Mouse (Mus musculus) forebrain, embryonic 15.5 days (tissue): Measurements from ENCODE around the gene Nhsl2. TPM values are rescaled to one million over a fixed set of nuclear protein-coding genes. Genes with fewer than 3 reads are reported as not detected.

Experiments
- ATAC-seq: fragments of 200-750 bp; cut with Nextera tagmentation; replicated peaks from 2 replicates; pipeline ENCODE4 v1.8.0; 2017; ENCODE audit warnings: mild to moderate bottlenecking, moderate TSS enrichment, moderate library complexity
- H3K27ac ChIP-seq: fragments of 300-500 bp; sonication (generic); replicated peaks from 2 replicates; pipeline ENCODE4 v1.5.1; 2015; ENCODE audit warnings: mild to moderate bottlenecking, inconsistent platforms
- H3K27me3 ChIP-seq: fragments of 300-500 bp; sonication (generic); 2 replicates; pipeline ENCODE4 v1.6.1; 2015; ENCODE audit warnings: inconsistent platforms
- H3K36me3 ChIP-seq: fragments of 300-500 bp; sonication (generic); 2 replicates; pipeline ENCODE4 v1.6.1; 2015; ENCODE audit warnings: mild to moderate bottlenecking, inconsistent platforms
- H3K4me1 ChIP-seq: fragments of 300-500 bp; sonication (generic); 2 replicates; pipeline ENCODE4 v1.6.1; 2015; ENCODE audit warnings: inconsistent platforms
- H3K4me2 ChIP-seq: fragments of 300-500 bp; sonication (generic); replicated peaks from 2 replicates; pipeline ENCODE4 v1.6.1; 2015; ENCODE audit warnings: mild to moderate bottlenecking, inconsistent platforms
- H3K4me3 ChIP-seq: fragments of 300-500 bp; sonication (generic); 2 replicates; pipeline ENCODE4 v1.5.1; 2015; ENCODE audit warnings: mild to moderate bottlenecking, inconsistent platforms
- H3K9ac ChIP-seq: fragments of 300-500 bp; sonication (generic); replicated peaks from 2 replicates; pipeline ENCODE4 v1.6.1; 2015; ENCODE audit warnings: mild to moderate bottlenecking, inconsistent platforms
- H3K9me3 ChIP-seq: fragments of 300-500 bp; sonication (generic); 2 replicates; pipeline ENCODE4 v1.6.1; 2016; ENCODE audit warnings: inconsistent platforms
- WGBS: fragments of 180-500 bp; shearing (Covaris S2); methylation state at CpG from one replicate; pipeline ENCODE4 v1.1.7; 2015; ENCODE audit warnings: mixed read lengths; 5-methylcytosine and 5-hydroxymethylcytosine counted together
- microRNA-seq: library from miRNA; unstranded; fragments of <30 nt; microRNA quantifications from one replicate; pipeline ENCODE4, GENCODE M21; 2016
- polyA plus RNA-seq: library from polyadenylated mRNA; unstranded; fragments of >200 nt; fragmentation: Nextera tagmentation; extraction: Ambion mirVana; gene quantifications from 2 replicates; pipeline ENCODE4 v1.2.1, GENCODE M21; 2015

Nhsl2 gene
- polyA plus RNA-seq, 1 experiment from 2014 or later, result 5.1 TPM

GRCm38 (mm10) chrX:102119042-102119864, 270.1 kb downstream of the Nhsl2 start, which contains the start of gene Pin4:
Pin4 (plus strand) TSS chrX:102119447.
- Histone ChIP-seq H3K4me3 (peak within 1 kb of the TSS; percentile 65), H3K9me3 (no peaks in the 10 kb centered on the region), H3K9ac (peak within 1 kb of the TSS; percentile 58), H3K36me3 (peaks cover 1% of the 10 kb centered on the region; the same call in 1 of the 2 replicates), H3K27ac (peak within 1 kb of the TSS; percentile 84), H3K4me1 (peaks cover 5% of the 10 kb centered on the region), H3K4me2 (peak within 1 kb of the TSS; percentile 51), H3K27me3 (no peaks in the 10 kb centered on the region)
- peak; percentile 98 for ATAC-seq
- WGBS, result 24% methylated on average over 30 of the region's 30 CpGs

- H3K4me1 ChIP-seq, result peaks cover 5% of the 10 kb centered on the region
- no peak overlapping the region for H3K9ac ChIP-seq
- 88% methylated on average over 2 of the region's 2 CpGs for WGBS
- no peak overlapping the region for H3K27ac ChIP-seq
- no peaks in the 10 kb centered on the region for H3K27me3 ChIP-seq
- H3K4me3 ChIP-seq, result no peak overlapping the region
- no peak overlapping the region for H3K4me2 ChIP-seq
- no peak for ATAC-seq
- peaks cover 6% of the 10 kb centered on the region; the same call in 1 of the 2 replicates for H3K36me3 ChIP-seq
- H3K9me3 ChIP-seq, result no peaks in the 10 kb centered on the region
Observed at GRCm38 (mm10) chrX:102121321-102121720, 272.1 kb downstream of the Nhsl2 start.

GRCm38 (mm10) chrX:102141157-102141556, 292.0 kb downstream of the Nhsl2 start:
- Histone ChIP-seq H3K4me2 (no peak overlapping the region), H3K4me1 (no peaks in the 10 kb centered on the region), H3K4me3 (no peak overlapping the region), H3K27ac (no peak overlapping the region), H3K9me3 (no peaks in the 10 kb centered on the region), H3K9ac (no peak overlapping the region), H3K36me3 (no peaks in the 10 kb centered on the region), H3K27me3 (no peaks in the 10 kb centered on the region)
- 80% methylated on average over 1 of the region's 1 CpGs for WGBS
- no peak for ATAC-seq

Small RNAs within 50 kb of the gene (microRNA-seq; reads per million reads assigned to microRNA genes)
- gene Gm27843, result not detected

Other genes starting within 250 kb of the Nhsl2 start
- 231 and 232 TPM in 2 replicates for gene Ogt, start 209.3 kb upstream of the Nhsl2 start, polyA plus RNA-seq
- 0.22 TPM in 1 of 2 replicates, not detected in the other for gene Cxcr3, start 115.1 kb upstream of the Nhsl2 start, polyA plus RNA-seq
- gene Gm4779, start 55.0 kb upstream of the Nhsl2 start, polyA plus RNA-seq, result 0.10 and 0.27 TPM in 2 replicates
- gene 8030474K03Rik, start 54.7 kb upstream of the Nhsl2 start, polyA plus RNA-seq, result not detected in 2 replicates
- gene Rtl5, start 221.9 kb downstream of the Nhsl2 start, polyA plus RNA-seq, result 6.3 and 7.5 TPM in 2 replicates